Mouse (Mus musculus): Measurements from ENCODE around the gene Trim31. TPM values are rescaled to one million over a fixed set of nuclear protein-coding genes. Genes with fewer than 3 reads are reported as not detected.

Gene Trim31
- polyA plus RNA-seq, 1 experiment from 2014 or later, result not detected

Other genes starting within 250 kb of the Trim31 start
- gene H2-M1, start 225.9 kb upstream of the Trim31 start, polyA plus RNA-seq (2014; fragmentation: Nextera tagmentation; extraction: Ambion mirVana), result not detected in 2 replicates
- not detected in 2 replicates for gene H2-M10.5, start 125.2 kb upstream of the Trim31 start, polyA plus RNA-seq (2014; fragmentation: Nextera tagmentation; extraction: Ambion mirVana)
- not detected in 2 replicates for gene H2-M10.6, start 85.9 kb upstream of the Trim31 start, polyA plus RNA-seq (2014; fragmentation: Nextera tagmentation; extraction: Ambion mirVana)
- 36.0 and 38.2 TPM in 2 replicates for gene Trim26, start 61.0 kb upstream of the Trim31 start, polyA plus RNA-seq (2014; fragmentation: Nextera tagmentation; extraction: Ambion mirVana)
- 0.25 and 0.39 TPM in 2 replicates for gene Trim15, start 30.9 kb upstream of the Trim31 start, polyA plus RNA-seq (2014; fragmentation: Nextera tagmentation; extraction: Ambion mirVana)
- gene Trim10, start 28.5 kb upstream of the Trim31 start, polyA plus RNA-seq (2014; fragmentation: Nextera tagmentation; extraction: Ambion mirVana), result 5.9 and 7.4 TPM in 2 replicates
- not detected in 2 replicates for gene Trim40, start 8.0 kb upstream of the Trim31 start, polyA plus RNA-seq (2014; fragmentation: Nextera tagmentation; extraction: Ambion mirVana)
- gene Rnf39, start 44.8 kb downstream of the Trim31 start, polyA plus RNA-seq (2014; fragmentation: Nextera tagmentation; extraction: Ambion mirVana), result 0.13 TPM in 1 of 2 replicates, not detected in the other
- 136 and 152 TPM in 2 replicates for gene Ppp1r11, start 53.6 kb downstream of the Trim31 start, polyA plus RNA-seq (2014; fragmentation: Nextera tagmentation; extraction: Ambion mirVana)
- gene Znrd1, start 60.4 kb downstream of the Trim31 start, polyA plus RNA-seq (2014; fragmentation: Nextera tagmentation; extraction: Ambion mirVana), result 96.7 and 104 TPM in 2 replicates
- gene Znrd1as, start 60.5 kb downstream of the Trim31 start, polyA plus RNA-seq (2014; fragmentation: Nextera tagmentation; extraction: Ambion mirVana), result 8.0 and 9.3 TPM in 2 replicates
- gene 2410137M14Rik, start 83.1 kb downstream of the Trim31 start, polyA plus RNA-seq (2014; fragmentation: Nextera tagmentation; extraction: Ambion mirVana), result not detected in 2 replicates
- gene H2-M5, start 91.4 kb downstream of the Trim31 start, polyA plus RNA-seq (2014; fragmentation: Nextera tagmentation; extraction: Ambion mirVana), result 0.39 and 0.45 TPM in 2 replicates
- 102 and 110 TPM in 2 replicates for gene Zfp57, start 103.0 kb downstream of the Trim31 start, polyA plus RNA-seq (2014; fragmentation: Nextera tagmentation; extraction: Ambion mirVana)
- gene Mog, start 125.3 kb downstream of the Trim31 start, polyA plus RNA-seq (2014; fragmentation: Nextera tagmentation; extraction: Ambion mirVana), result 0.20 TPM in 1 of 2 replicates, not detected in the other
- 6.1 and 8.9 TPM in 2 replicates for gene Gabbr1, start 147.8 kb downstream of the Trim31 start, polyA plus RNA-seq (2014; fragmentation: Nextera tagmentation; extraction: Ambion mirVana)
- not detected in 2 replicates for gene Olfr90, start 190.4 kb downstream of the Trim31 start, polyA plus RNA-seq (2014; fragmentation: Nextera tagmentation; extraction: Ambion mirVana)
- not detected in 2 replicates for gene Olfr91, start 200.2 kb downstream of the Trim31 start, polyA plus RNA-seq (2014; fragmentation: Nextera tagmentation; extraction: Ambion mirVana)
- not detected in 2 replicates for gene Olfr92, start 222.0 kb downstream of the Trim31 start, polyA plus RNA-seq (2014; fragmentation: Nextera tagmentation; extraction: Ambion mirVana)